Mouse (Mus musculus) olfactory bulb, adult 2 months (tissue): ENCODE measurements around the gene Minar1.

ENCODE experiments used
- CTCF ChIP-seq: fragments of 200-500 bp; IDR thresholded peaks from 2 replicates; pipeline ENCODE4 v1.5.1; 2012; ENCODE audit warnings: low read depth, mild to moderate bottlenecking, low read length, moderate library complexity; ENCODE audit not compliant: insufficient read depth
- POLR2A ChIP-seq: fragments of 200-500 bp; IDR thresholded peaks from 2 replicates; pipeline ENCODE4 v1.6.1; 2012; ENCODE audit warnings: mild to moderate bottlenecking, low read depth, low read length, moderate library complexity; ENCODE audit not compliant: insufficient read depth

GRCm38 (mm10) chr9:89620347-89620746, 2.6 kb downstream of the Minar1 start:
- TF ChIP-seq POLR2A (no peak), CTCF (no peak)
